Mouse (Mus musculus) brain, embryonic 14.5 days (tissue): ENCODE measurements at regions not wholly inside any gene's neighbourhood (a gene's known extent, or its start where the extent isn't known, plus 50 kb on each side); places are given as distances from the start of the nearest gene placed in this dataset.

ENCODE experiments used
- CTCF ChIP-seq: fragments of 200-500 bp; IDR thresholded peaks from 2 replicates; pipeline ENCODE4 v1.5.1; 2012; ENCODE audit warnings: inconsistent platforms, mild to moderate bottlenecking, moderate library complexity, borderline replicate concordance; ENCODE audit not compliant: insufficient read depth, insufficient read length; ENCODE audit errors: extremely low read depth
- POLR2A ChIP-seq: fragments of 200-500 bp; IDR thresholded peaks from 2 replicates; pipeline ENCODE4 v1.6.1; 2012; ENCODE audit warnings: mild to moderate bottlenecking, inconsistent platforms, borderline replicate concordance; ENCODE audit not compliant: poor library complexity, insufficient read depth, insufficient read length, severe bottlenecking; ENCODE audit errors: extremely low read depth

GRCm38 (mm10) chr11:114423322-114423721, 245.0 kb upstream of the Rpl38 start:
- TF ChIP-seq POLR2A (no peak), CTCF (no peak)
